Mouse (Mus musculus) heart, postnatal 0 days (tissue): ENCODE measurements around the gene Cldn7. TPM values are rescaled to one million over a fixed set of nuclear protein-coding genes. Genes with fewer than 3 reads are reported as not detected.

Source experiments
- ATAC-seq: fragments of 200-750 bp; cut with Nextera tagmentation; 2 replicates; pipeline ENCODE4 v1.8.0; 2017; ENCODE audit warnings: low read depth, moderate number of reproducible peaks, moderate library complexity; ENCODE audit not compliant: insufficient read depth
- DNase-seq: peaks from one replicate; pipeline ENCODE4 v3.0.0-alpha.2; 2016; ENCODE audit warnings: low spot score
- H3K27ac ChIP-seq: fragments of 300-500 bp; sonication (generic); 2 replicates; pipeline ENCODE4 v1.5.1; 2014; ENCODE audit warnings: low read depth, mild to moderate bottlenecking
- H3K27me3 ChIP-seq: fragments of 300-500 bp; sonication (generic); 2 replicates; pipeline ENCODE4 v1.6.1; 2014; ENCODE audit warnings: low read length, mixed read lengths; ENCODE audit not compliant: control insufficient read depth, insufficient read depth
- H3K36me3 ChIP-seq: fragments of 300-500 bp; sonication (generic); replicated peaks from 2 replicates; pipeline ENCODE4 v1.6.1; 2014; ENCODE audit warnings: low read length, mixed read lengths; ENCODE audit not compliant: control insufficient read depth, insufficient read depth
- H3K4me1 ChIP-seq: fragments of 300-500 bp; sonication (generic); 2 replicates; pipeline ENCODE4 v1.6.1; 2014; ENCODE audit warnings: antibody characterized with exemption; ENCODE audit not compliant: control insufficient read depth, insufficient read depth
- H3K4me2 ChIP-seq: fragments of 300-500 bp; sonication (generic); 2 replicates; pipeline ENCODE4 v1.6.1; 2014; ENCODE audit warnings: low read depth, mild to moderate bottlenecking, low read length, moderate library complexity
- H3K4me3 ChIP-seq: fragments of 300-500 bp; sonication (generic); 2 replicates; pipeline ENCODE4 v1.5.1; 2014; ENCODE audit warnings: low read depth, low read length
- H3K9ac ChIP-seq: fragments of 300-500 bp; sonication (generic); replicated peaks from 2 replicates; pipeline ENCODE4 v1.6.1; 2014; ENCODE audit warnings: low read depth, low read length, mixed read lengths
- H3K9me3 ChIP-seq: fragments of 300-500 bp; sonication (generic); replicated peaks from 2 replicates; pipeline ENCODE4 v1.6.1; 2016; ENCODE audit warnings: low read length; ENCODE audit not compliant: control insufficient read depth
- CTCF ChIP-seq: IDR thresholded peaks from 2 replicates; pipeline ENCODE4 v1.5.1; 2016; ENCODE audit warnings: antibody characterized with exemption, control low read depth, low read depth
- EP300 ChIP-seq: IDR thresholded peaks from 2 replicates; pipeline ENCODE4 v1.6.1; 2016; ENCODE audit warnings: antibody characterized with exemption, low read depth
- WGBS: fragments of 180-500 bp; shearing (Covaris S2); extraction: QIAGEN DNeasy Blood & Tissue Kit; methylation state at CpG from one replicate; pipeline ENCODE4 v1.1.7; 2014; 5-methylcytosine and 5-hydroxymethylcytosine counted together
- polyA plus RNA-seq: library from polyadenylated mRNA; unstranded; fragments of >200 nt; fragmentation: Nextera tagmentation; extraction: Ambion mirVana; gene quantifications from 2 replicates; pipeline ENCODE4 v1.2.1, GENCODE M21; 2015
- total RNA-seq: library from RNA; depleted of rRNA; stranded (reverse); fragments of >200 nt; gene quantifications from 2 replicates; pipeline ENCODE4 v1.2.3, GENCODE M21; 2014; ENCODE audit warnings: low replicate concordance

The Cldn7 gene
- total and polyA plus RNA-seq, 2 experiments from 2014 or later, result 0.64 TPM; not detected in 1

DNA sequence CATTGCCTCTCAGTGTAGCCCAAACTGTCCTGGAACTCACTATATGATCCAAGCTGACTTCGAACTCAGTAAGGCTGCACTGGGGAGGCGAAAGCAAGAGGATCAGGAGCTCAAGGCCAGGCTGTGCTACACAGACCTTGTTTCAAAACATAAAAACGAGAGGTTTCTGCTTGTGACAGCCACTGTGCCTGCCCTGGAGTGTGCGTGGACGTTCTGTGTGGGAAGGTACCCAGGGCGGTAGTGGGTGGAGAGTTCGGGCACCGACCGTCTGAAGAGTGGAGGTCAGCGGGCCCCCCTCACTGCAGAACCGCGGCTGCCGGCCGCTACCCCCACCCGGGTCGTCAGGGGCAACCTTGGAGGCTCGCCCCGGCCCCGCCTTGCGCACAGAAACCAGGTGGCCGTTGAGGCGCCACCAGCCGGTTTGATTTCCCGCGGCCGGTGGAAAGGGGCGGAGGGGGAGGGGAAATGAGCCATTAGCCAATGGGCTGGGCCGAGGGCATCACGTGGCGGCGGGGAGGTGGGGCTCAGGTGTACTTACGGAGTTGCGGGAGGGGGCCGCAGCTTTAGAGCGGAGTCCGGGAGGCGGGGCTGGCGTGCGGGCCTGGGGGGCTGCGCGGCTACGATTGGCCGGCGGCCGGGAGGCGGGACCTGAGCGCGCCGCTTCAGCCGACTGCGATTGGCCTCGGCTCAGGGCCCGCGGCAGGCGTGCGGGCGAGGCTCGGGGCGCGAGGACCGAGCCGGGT is 29.3 kb upstream of the Cldn7 start, which contains the start of gene Ybx2:
Gene Ybx2, plus strand, starts transcription at position 660 of the 743 bp plus-strand sequence.
- Histone ChIP-seq H3K27ac (peak within 1 kb of the TSS; percentile 88), H3K4me2 (peak within 1 kb of the TSS; percentile 92), H3K27me3 (peaks cover 8% of the 10 kb centered on the region), H3K4me3 (peak within 1 kb of the TSS; percentile 57), H3K9ac (peak within 1 kb of the TSS; percentile 51), H3K9me3 (no peaks in the 10 kb centered on the region), H3K36me3 (no peaks in the 10 kb centered on the region), H3K4me1 (peaks cover 30% of the 10 kb centered on the region)
- 3% methylated on average over 48 of the region's 62 CpGs for WGBS
- TF ChIP-seq EP300, result no peak; the same call in 1 of the 2 replicates
- no peak for TF ChIP-seq CTCF
- ATAC-seq (peak; percentile 80), DNase-seq (peak; percentile 82)

DNA sequence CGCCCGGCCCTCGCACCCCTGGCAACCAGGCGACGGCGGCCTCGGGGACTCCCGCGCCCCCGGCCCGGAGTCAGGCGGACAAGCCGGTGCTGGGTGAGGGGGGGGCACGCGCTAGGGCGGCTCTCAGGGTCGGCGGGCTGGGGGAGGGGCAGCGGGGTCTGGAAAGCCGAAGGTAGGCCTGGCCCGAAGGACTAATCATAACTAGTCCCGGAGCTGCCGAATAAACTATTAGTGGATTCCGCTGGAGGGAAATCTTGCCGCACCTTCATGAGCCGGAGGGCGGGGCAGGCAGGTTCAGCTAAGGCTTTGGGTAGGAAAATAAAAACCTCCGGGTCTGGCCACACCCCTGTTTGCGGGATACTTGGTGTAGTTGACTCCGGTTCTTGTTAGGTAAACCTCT is 28.4 kb upstream of the Cldn7 start:
- no peaks in the 10 kb centered on the region for H3K9me3 ChIP-seq
- H3K27me3 ChIP-seq, result peaks cover 8% of the 10 kb centered on the region
- peak overlapping the region; percentile 57 for H3K4me3 ChIP-seq
- H3K4me1 ChIP-seq, result peaks cover 30% of the 10 kb centered on the region
- peak overlapping the region; percentile 51 for H3K9ac ChIP-seq
- 4% methylated on average over 29 of the region's 30 CpGs for WGBS
- no peak for ATAC-seq
- no peak for TF ChIP-seq EP300
- no peak for TF ChIP-seq CTCF
- H3K36me3 ChIP-seq, result no peaks in the 10 kb centered on the region
- DNase-seq, result no peak
- peak overlapping the region; percentile 88 for H3K27ac ChIP-seq
- peak overlapping the region; percentile 92 for H3K4me2 ChIP-seq

DNA sequence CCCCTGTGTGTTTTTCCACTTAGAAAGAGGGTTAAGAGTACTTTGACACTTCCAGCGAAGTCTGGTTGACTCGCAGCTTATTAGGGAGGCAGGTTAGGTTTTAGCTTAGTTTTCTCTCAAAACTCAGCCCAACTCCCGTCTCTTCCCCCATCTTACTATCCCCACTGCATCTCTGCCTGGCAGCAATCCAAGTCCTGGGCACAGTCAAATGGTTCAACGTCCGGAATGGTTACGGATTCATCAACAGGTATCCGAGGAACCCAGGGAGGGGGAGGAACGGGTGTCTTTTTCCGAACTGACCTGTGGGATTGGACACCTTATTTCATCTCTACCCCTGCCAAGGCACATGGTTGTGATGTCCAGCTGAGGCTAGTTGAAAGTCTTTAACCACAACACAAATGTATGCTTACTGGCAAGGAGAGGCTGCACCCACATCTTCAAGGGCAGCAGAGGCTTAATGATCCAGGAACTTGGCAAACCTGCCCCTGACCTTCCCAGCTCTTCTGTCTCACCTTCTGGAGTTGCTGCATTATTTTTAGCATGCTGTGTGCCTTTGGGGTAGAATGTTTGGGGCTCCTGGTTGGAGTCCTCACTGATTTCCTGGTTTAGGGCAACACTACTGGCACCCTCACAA is 27.7 kb upstream of the Cldn7 start:
- Histone ChIP-seq H3K4me2 (peak overlapping the region; percentile 92), H3K4me3 (peak overlapping the region; percentile 57), H3K9ac (peak overlapping the region; percentile 51; the same call in 1 of the 2 replicates), H3K27ac (peak overlapping the region; percentile 88), H3K9me3 (no peaks in the 10 kb centered on the region), H3K4me1 (peaks cover 30% of the 10 kb centered on the region), H3K36me3 (no peaks in the 10 kb centered on the region), H3K27me3 (peaks cover 8% of the 10 kb centered on the region)
- ATAC-seq (peak; percentile 6; the same call in 1 of the 2 replicates), DNase-seq (peak; percentile 50)
- 41% methylated on average over 9 of the region's 9 CpGs for whole genome bisulfite sequencing
- TF ChIP-seq EP300 (no peak), CTCF (no peak)

DNA sequence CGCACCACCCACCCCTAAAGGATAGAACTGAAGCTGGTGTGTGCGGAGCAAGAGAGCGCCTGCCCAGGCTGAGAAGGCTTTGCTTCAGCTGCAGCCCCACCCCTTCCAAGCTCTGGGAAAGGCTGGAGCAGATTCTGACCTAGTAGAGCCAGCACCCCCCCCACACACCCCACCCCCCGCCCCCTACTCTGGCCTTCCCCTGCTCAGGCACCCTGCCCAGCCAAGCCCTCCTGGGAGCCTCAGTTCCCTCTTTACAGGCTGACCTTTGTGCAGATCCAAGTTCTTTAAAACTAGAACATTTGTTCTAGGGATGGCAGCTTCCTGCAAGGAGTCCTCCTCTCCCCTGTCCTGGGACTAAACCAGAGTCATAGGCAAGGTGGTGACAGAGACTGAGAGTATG is 27.2 kb upstream of the Cldn7 start:
- no peak overlapping the region for H3K4me3 ChIP-seq
- peak; percentile 15; the same call in 1 of the 2 replicates for ATAC-seq
- peak; percentile 53 for DNase-seq
- 0 out of 2 replicates have a peak, but pooled peaks cover 3% of the 10 kb centered on the region for H3K36me3 ChIP-seq
- peak overlapping the region; percentile 88 for H3K27ac ChIP-seq
- H3K9ac ChIP-seq, result peak overlapping the region; percentile 51; the same call in 1 of the 2 replicates
- H3K4me1 ChIP-seq, result peaks cover 30% of the 10 kb centered on the region
- TF ChIP-seq CTCF, result no peak
- no peak for TF ChIP-seq EP300
- peaks cover 8% of the 10 kb centered on the region for H3K27me3 ChIP-seq
- peak overlapping the region; percentile 92 for H3K4me2 ChIP-seq
- WGBS, result 26% methylated on average over 4 of the region's 4 CpGs
- H3K9me3 ChIP-seq, result no peaks in the 10 kb centered on the region

DNA sequence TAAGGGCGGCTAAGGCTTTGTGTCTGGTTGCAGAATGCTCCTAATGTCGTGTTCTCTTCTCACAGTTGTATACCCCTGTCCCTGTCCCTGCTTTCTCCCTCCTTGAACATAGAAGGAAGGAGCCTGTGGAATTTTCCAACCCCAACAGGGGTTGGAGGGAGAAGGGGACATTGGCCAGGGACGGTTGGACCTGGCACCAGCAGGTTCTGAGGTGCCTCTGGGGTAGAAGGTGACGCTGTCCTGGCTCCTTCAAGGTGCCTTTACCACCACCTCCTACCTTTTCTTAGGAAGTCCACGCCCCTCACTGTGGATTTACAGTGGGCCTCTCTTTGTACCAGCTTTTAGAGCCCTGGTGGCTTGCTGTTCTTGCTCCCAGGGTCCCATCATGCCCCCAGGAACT is 26.7 kb upstream of the Cldn7 start:
- DNase-seq, result no peak
- 56% methylated on average over 5 of the region's 5 CpGs for WGBS
- H3K36me3 ChIP-seq, result peaks cover 8% of the 10 kb centered on the region
- no peak overlapping the region for H3K4me2 ChIP-seq
- peaks cover 8% of the 10 kb centered on the region for H3K27me3 ChIP-seq
- no peak for TF ChIP-seq EP300
- peak overlapping the region; percentile 88 for H3K27ac ChIP-seq
- peaks cover 30% of the 10 kb centered on the region for H3K4me1 ChIP-seq
- no peak for ATAC-seq
- H3K4me3 ChIP-seq, result no peak overlapping the region
- H3K9me3 ChIP-seq, result no peaks in the 10 kb centered on the region
- peak overlapping the region; percentile 51; the same call in 1 of the 2 replicates for H3K9ac ChIP-seq
